Mouse (Mus musculus) erythroid progenitor cell, adult 5-6 weeks (primary cell): Measurements from ENCODE around the gene Spdye4c. TPM values are rescaled to one million over a fixed set of nuclear protein-coding genes. Genes with fewer than 3 reads are reported as not detected.

Experiments used
- ATAC-seq: replicated peaks from 2 replicates; pipeline ENCODE4 v1.8.0; 2016; ENCODE audit warnings: moderate number of reproducible peaks, mild to moderate bottlenecking, moderate TSS enrichment, inconsistent platforms; ENCODE audit not compliant: poor library complexity, low FRiP score, severe bottlenecking
- total RNA-seq, 2 experiments: library from RNA; stranded (forward) in 1 of 2; stranded (reverse) in 1 of 2; fragments of 150-400 nt in 1 of 2; fragments of 186-747, 209-891 nt in 1 of 2; gene quantifications; 2 replicates each; pipeline versions ENCODE4 v1.2.3 to v1.2.4; 2015 to 2017; ENCODE audit warnings: low replicate concordance in 2 of 2

Gene Spdye4c
- total RNA-seq, 2 experiments from 2014 or later: not detected

DNA sequence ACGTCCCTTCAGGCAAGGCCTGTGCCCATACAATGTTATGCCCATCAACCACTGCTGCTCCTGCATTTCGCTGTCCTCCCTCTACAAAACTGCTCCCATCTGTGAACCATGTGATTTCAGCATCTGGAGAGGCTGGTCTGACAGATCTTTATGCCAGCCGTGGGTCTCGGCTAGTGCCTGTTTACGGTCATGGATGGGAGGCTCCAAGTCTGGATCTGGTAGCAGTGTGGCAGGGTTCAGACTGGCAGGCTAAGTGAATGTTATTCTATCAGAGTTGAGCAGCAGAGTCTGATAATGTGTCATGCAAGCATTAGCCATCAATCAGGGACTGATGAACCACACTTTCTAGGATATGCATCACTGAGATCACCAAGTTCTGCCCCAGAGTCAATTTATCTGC lies 8.1 kb upstream of the Spdye4c start:
- no peak for ATAC-seq

DNA sequence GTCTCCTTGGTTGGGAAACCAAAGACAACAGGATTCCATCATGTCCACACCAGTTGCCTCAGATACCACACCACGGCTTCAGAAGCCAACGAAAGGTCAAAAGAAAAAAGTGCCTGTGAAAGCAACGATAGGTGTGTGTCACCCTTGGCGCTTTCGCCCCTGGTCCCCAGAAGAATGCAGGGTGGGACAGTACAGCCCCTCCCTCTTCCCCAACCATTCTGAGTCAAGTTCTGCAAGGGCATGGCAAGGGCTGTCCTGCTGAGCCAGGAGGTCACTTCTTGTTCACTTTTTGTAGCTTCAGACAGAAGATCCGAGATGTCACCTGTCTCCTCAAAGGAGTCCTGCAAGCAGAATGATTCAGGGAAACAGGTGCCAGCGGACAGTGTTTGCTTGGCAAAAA lies 1.3 kb downstream of the Spdye4c start:
- no peak for ATAC-seq

DNA sequence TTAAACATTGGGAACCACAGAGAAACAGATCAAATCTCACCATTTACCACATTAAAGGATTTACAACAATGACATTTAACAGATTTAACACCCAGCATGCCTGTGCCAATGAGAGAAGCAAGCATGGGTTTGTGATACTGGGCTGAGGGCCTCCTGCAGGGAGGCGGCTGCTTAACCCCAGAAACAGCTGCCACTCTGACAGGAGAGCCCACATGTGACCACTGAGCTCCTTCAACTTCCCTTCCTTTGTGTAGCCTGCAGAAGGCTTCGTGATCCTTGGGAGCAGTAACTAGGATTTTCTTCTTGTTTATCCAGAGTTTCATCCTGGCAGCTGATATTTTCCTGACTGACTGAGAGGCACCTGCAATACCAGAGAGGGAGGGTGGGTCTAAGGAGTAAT lies 10.5 kb downstream of the Spdye4c start:
- ATAC-seq: no peak

DNA sequence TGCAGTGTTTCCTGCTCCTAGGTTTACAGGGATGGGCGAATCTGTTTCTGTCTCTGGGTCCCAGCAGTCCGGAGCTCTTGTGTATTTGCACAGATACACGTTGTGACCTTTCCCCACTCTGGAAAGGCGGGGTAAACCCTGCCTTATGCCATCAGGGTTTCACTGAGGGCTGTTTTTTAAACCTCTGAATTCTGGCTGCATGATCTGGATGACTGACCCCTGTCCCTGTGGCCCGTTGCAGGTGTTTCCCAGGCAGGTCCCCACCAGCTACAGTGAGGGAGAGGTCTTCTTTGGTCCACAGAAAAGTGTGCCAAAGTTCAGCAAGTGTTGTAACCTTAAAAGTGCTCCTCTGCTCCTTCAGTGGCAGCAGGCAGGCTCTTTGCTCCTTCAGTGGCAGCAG lies 18.3 kb downstream of the Spdye4c start:
- ATAC-seq: no peak

DNA sequence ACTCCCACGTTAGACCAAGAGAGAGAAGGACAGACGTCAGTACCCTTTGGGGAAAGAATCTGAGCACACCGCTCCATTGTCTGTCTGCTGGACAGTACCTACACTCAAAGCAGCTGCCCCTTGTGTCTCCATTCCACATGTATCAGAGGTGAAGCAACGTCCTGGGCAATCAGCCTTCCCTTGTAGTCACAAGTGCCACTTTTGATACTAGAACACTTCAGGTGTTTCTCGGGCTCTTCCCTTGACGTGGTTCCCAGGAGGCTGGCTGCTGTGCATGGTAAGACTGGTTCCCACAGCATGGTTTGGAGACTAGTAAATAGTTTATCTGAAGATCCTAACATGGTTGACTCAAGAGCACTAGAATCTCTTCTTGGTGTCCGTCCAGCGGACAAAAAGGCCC lies 20.2 kb downstream of the Spdye4c start:
- no peak for ATAC-seq

DNA sequence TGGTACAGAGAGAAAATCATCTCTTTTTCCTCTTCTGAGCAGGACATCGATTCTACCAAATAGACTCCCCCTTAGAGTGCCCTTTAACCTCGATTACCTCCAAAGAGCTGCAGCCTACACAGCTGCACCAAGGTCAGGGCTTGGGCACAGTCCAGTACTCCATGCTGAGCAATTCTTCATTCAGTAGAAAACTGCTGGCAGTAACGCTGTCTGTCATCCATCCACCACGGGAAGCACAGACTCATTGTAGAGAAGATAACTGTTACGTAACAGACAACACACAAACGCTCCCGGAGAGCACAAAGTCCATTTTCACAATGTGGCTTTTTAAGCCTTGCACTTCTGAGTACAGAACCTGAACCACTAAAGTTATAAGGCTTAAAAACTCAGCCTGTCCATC lies 21.3 kb downstream of the Spdye4c start:
- no peak for ATAC-seq

DNA sequence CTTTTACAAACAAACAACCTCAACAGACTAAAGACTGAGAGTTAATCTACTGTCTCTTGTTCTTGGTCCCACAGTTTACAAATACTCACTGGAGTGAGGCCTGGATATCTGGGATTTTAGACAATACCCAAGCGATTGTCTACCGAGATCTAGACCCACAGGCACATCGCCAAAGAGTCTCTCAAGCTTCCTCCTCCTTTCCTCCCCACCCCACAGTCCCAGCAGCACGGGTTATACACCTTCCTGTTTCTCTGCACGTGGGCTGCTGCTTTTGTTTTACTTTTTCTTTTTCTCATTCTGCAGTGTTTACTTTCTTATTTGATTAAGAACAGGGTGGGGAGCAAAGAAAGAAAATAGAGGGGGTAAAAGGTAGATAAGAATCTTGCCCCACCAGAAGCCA lies 22.4 kb downstream of the Spdye4c start:
- ATAC-seq: no peak

DNA sequence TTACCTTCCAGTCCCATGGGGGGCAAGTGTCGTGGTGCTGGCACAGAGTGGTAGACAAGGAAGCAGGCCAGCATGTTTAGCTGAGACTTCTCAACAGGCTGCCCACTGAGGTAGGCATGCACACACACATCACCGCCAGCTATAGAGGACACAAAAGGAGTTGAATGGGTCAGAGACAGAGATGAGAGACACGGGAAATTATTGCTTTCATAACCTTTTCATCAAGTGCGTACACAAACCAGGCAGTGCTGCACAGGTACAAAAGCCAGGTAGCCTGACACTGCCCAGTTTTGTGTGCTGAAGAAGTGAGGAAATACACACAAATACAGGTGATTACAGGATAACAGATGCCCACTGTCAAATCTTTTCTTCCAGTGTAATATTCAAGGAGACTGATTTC lies 24.4 kb downstream of the Spdye4c start:
- no peak for ATAC-seq

DNA sequence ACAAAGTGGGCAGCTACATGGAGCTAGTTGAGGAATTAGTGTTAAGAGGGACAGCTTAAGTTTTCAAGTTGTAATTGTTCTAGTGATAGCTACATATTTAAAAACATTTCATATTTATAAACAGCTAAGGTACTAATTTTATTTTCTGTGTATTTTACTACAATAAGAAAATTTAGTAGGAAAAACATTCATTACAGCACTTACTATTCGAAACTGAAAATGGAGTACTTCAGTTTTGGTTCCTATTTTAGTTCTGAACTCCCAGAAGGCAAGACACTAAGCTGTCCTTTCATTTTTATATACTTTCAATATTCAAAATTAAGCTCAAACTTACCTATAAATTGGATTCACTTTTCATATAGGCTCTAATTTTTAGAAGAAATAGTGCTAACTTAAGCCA lies 29.6 kb downstream of the Spdye4c start:
- ATAC-seq: no peak

Other genes starting within 250 kb of the Spdye4c start
- 74.6 and 88.4 TPM in 2 replicates for gene Anapc1, start 96.2 kb downstream of the Spdye4c start, total RNA-seq (2015; ENCODE audit: low replicate concordance)
- gene Anapc1, start 96.2 kb downstream of the Spdye4c start, total RNA-seq (2017; ENCODE audit: low replicate concordance): 93.8 and 97.8 TPM in 2 replicates
- gene Mertk, start 107.7 kb downstream of the Spdye4c start, total RNA-seq (2015; ENCODE audit: low replicate concordance): 1.7 and 6.1 TPM in 2 replicates
- 3.2 and 6.4 TPM in 2 replicates for gene Mertk, start 107.7 kb downstream of the Spdye4c start, total RNA-seq (2017; ENCODE audit: low replicate concordance)
- gene Tmem87b, start 226.9 kb downstream of the Spdye4c start, total RNA-seq (2015; ENCODE audit: low replicate concordance): 3.6 and 9.6 TPM in 2 replicates
- 4.9 and 17.8 TPM in 2 replicates for gene Tmem87b, start 226.9 kb downstream of the Spdye4c start, total RNA-seq (2017; ENCODE audit: low replicate concordance)